Mouse (Mus musculus) olfactory bulb, adult 2 months (tissue): ENCODE measurements around the gene Pex3.

Source experiments
- CTCF ChIP-seq: fragments of 200-500 bp; IDR thresholded peaks from 2 replicates; pipeline ENCODE4 v1.5.1; 2012; ENCODE audit warnings: low read depth, mild to moderate bottlenecking, low read length, moderate library complexity; ENCODE audit not compliant: insufficient read depth
- POLR2A ChIP-seq: fragments of 200-500 bp; IDR thresholded peaks from 2 replicates; pipeline ENCODE4 v1.6.1; 2012; ENCODE audit warnings: mild to moderate bottlenecking, low read depth, low read length, moderate library complexity; ENCODE audit not compliant: insufficient read depth

GRCm38 (mm10) chr10:13534751-13535150 lies 18.2 kb downstream of the Pex3 start:
- TF ChIP-seq POLR2A = no peak
- no peak for TF ChIP-seq CTCF
